12 mouse cellular contexts compared by ENCODE assay signal in the genomic region with DNA sequence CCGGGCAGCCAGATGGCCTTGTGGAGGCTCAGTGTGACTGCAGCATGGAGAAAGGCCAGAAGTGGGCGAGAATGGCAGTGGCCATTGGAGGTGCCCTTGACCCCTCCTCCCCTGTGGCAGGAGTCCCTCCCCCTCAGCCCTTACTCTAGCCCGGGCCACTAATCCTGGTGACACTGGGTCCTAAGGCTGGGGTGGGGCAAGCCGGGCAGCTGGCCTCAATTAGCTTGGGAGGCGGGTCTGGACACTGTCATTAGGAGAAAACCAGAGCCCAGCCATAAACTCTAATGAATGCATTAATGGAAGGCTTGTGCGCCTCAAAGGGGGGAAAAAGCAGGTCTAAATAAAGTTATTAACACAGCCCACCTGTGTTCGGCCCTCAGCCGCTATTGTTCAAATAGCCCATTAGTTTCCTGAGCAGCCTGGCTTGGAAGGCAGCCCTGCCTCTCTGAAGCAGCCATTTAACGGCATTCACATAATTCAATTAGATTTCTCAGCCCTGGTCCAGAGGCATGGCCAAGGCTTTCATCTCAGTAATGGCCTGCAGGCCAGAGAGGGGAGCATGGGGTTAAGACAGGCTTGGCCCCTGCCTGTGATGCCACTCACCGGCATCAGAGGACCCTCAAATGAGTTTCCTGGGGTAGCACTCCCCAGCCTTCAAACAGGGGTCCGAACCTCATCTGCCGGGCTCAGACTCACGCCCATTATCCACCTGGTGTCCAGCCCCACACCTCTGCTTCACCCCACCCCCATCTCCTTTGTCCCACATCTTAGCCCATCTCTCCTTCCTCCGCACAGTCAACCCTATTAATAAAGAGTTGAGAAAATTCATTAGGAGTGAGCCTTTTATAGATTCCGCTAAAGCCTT.
DNase-seq lines count a peak whose midpoint lies in the region; ATAC-seq and TF ChIP-seq lines count a peak whose summit lies in the region.
"Had no signal": no experiment of that assay in that cellular context is flagged by ENCODE, and none has a peak within 500 bp of the region (broad histone marks: within the 10 kb centered on the region; RNA-seq: fewer than 3 reads in every experiment).

No protein-coding gene starts in this region.

- no peak for TF ChIP-seq CTCF in forebrain, postnatal 0 days (IDR thresholded peaks at IDR 0.05; ENCODE audit: low read depth)

- DNase-seq in forebrain, embryonic 10.5 days (ENCODE audit: extremely low spot score, low spot score) = peak; percentile 74
- DNase-seq in forebrain, postnatal 0 days = no peak
- peak; percentile 64 for DNase-seq in embryonic facial prominence, embryonic 10.5 days (ENCODE audit: low spot score)
- DNase-seq in limb, embryonic 11.5 days (ENCODE audit: low spot score) = peak; percentile 89
- no peak for DNase-seq in ovary, postnatal 10 days (ENCODE audit: low spot score)
- no peak for DNase-seq in layer of hippocampus, postnatal 10 days (ENCODE audit: low spot score in 2 of 2)
- DNase-seq: gastrocnemius, postnatal 10 days; heart, postnatal 4 days had no signal

- peaks cover 54% of the 10 kb centered on the region for H3K4me1 ChIP-seq in forebrain, embryonic 10.5 days
- no peaks in the 10 kb centered on the region for H3K4me1 ChIP-seq in forebrain, postnatal 0 days (ENCODE audit: insufficient read depth)
- peaks cover 47% of the 10 kb centered on the region for H3K4me1 ChIP-seq in embryonic facial prominence, embryonic 10.5 days
- H3K4me1 ChIP-seq in limb, embryonic 11.5 days (ENCODE audit: control insufficient read depth, insufficient read depth, low read length) = peaks cover 35% of the 10 kb centered on the region
- peaks cover 22% of the 10 kb centered on the region for H3K4me1 ChIP-seq in neural tube, embryonic 15.5 days
- 0 out of 2 replicates have a peak, but pooled peaks cover 3% of the 10 kb centered on the region for H3K4me1 ChIP-seq in heart, embryonic 12.5 days (replicated peaks)
- H3K4me1 ChIP-seq: liver, embryonic 12.5 days had no signal

- H3K36me3 ChIP-seq in forebrain, embryonic 10.5 days (replicated peaks) = no peaks in the 10 kb centered on the region
- no peaks in the 10 kb centered on the region for H3K36me3 ChIP-seq in forebrain, postnatal 0 days (ENCODE audit: insufficient read depth)
- no peaks in the 10 kb centered on the region for H3K36me3 ChIP-seq in embryonic facial prominence, embryonic 10.5 days (replicated peaks)
- H3K36me3 ChIP-seq in limb, embryonic 11.5 days (ENCODE audit: control insufficient read depth, insufficient read depth, low read length) = no peaks in the 10 kb centered on the region
- H3K36me3 ChIP-seq in neural tube, embryonic 15.5 days = no peaks in the 10 kb centered on the region
- no peaks in the 10 kb centered on the region for H3K36me3 ChIP-seq in heart, embryonic 12.5 days
- H3K36me3 ChIP-seq: embryonic facial prominence, embryonic 12.5 days; liver, embryonic 12.5 days had no signal

- H3K9ac ChIP-seq in forebrain, postnatal 0 days = no peak overlapping the region
- no peak overlapping the region; the same call in 1 of the 2 replicates for H3K9ac ChIP-seq in limb, embryonic 11.5 days (ENCODE audit: low read length)
- no peak overlapping the region for H3K9ac ChIP-seq in neural tube, embryonic 15.5 days (replicated peaks)
- no peak overlapping the region for H3K9ac ChIP-seq in heart, embryonic 12.5 days
- H3K9ac ChIP-seq: embryonic facial prominence, embryonic 12.5 days; liver, embryonic 12.5 days had no signal

- no peak; the same call in 1 of the 2 replicates for ATAC-seq in forebrain, postnatal 0 days
- peak; percentile 86 for ATAC-seq in limb, embryonic 11.5 days (ENCODE audit: insufficient number of reproducible peaks, low FRiP score, low TSS enrichment, low read depth)
- ATAC-seq in neural tube, embryonic 15.5 days (ENCODE audit: low FRiP score) = no peak
- no peak for ATAC-seq in heart, embryonic 12.5 days (ENCODE audit: insufficient number of reproducible peaks, low FRiP score)
- ATAC-seq: liver, embryonic 12.5 days had no signal

- H3K9me3 ChIP-seq in forebrain, embryonic 10.5 days = peaks cover 22% of the 10 kb centered on the region
- H3K9me3 ChIP-seq in forebrain, postnatal 0 days (ENCODE audit: low read length) = no peaks in the 10 kb centered on the region
- peaks cover 13% of the 10 kb centered on the region for H3K9me3 ChIP-seq in embryonic facial prominence, embryonic 10.5 days
- H3K9me3 ChIP-seq in limb, embryonic 11.5 days (ENCODE audit: control insufficient read depth, low read length) = peaks cover 5% of the 10 kb centered on the region; the same call in 1 of the 2 replicates
- 0 out of 2 replicates have a peak, but pooled peaks cover 3% of the 10 kb centered on the region for H3K9me3 ChIP-seq in neural tube, embryonic 15.5 days (replicated peaks)
- peaks cover 17% of the 10 kb centered on the region for H3K9me3 ChIP-seq in heart, embryonic 12.5 days (replicated peaks)

- WGBS in forebrain, embryonic 10.5 days = 22% methylated on average over 15 of the region's 15 CpGs
- 20% methylated on average over 15 of the region's 15 CpGs for WGBS in forebrain, postnatal 0 days
- WGBS in embryonic facial prominence, embryonic 10.5 days = 28% methylated on average over 15 of the region's 15 CpGs
- 6% methylated on average over 15 of the region's 15 CpGs for WGBS in limb, embryonic 11.5 days
- WGBS in neural tube, embryonic 15.5 days = 15% methylated on average over 15 of the region's 15 CpGs
- 49% methylated on average over 15 of the region's 15 CpGs for WGBS in heart, embryonic 12.5 days

- no peak overlapping the region for H3K4me3 ChIP-seq in forebrain, embryonic 10.5 days
- H3K4me3 ChIP-seq in forebrain, postnatal 0 days (ENCODE audit: low read depth, low read length) = no peak overlapping the region
- H3K4me3 ChIP-seq in embryonic facial prominence, embryonic 10.5 days = no peak overlapping the region
- no peak overlapping the region for H3K4me3 ChIP-seq in limb, embryonic 11.5 days (ENCODE audit: low read depth, low read length)
- H3K4me3 ChIP-seq in neural tube, embryonic 15.5 days (replicated peaks) = no peak overlapping the region
- no peak overlapping the region for H3K4me3 ChIP-seq in heart, embryonic 12.5 days
- H3K4me3 ChIP-seq: embryonic facial prominence, embryonic 12.5 days; liver, embryonic 12.5 days had no signal

- no peak overlapping the region for H3K4me2 ChIP-seq in forebrain, postnatal 0 days (ENCODE audit: low read depth)
- peak overlapping the region; percentile 19; the same call in 1 of the 2 replicates for H3K4me2 ChIP-seq in limb, embryonic 11.5 days (ENCODE audit: low read depth, severe bottlenecking)
- no peak overlapping the region for H3K4me2 ChIP-seq in neural tube, embryonic 15.5 days
- H3K4me2 ChIP-seq in heart, embryonic 12.5 days = no peak overlapping the region
- H3K4me2 ChIP-seq: embryonic facial prominence, embryonic 12.5 days; liver, embryonic 12.5 days had no signal

- H3K27ac ChIP-seq in forebrain, embryonic 10.5 days = peak overlapping the region; percentile 63
- no peak overlapping the region for H3K27ac ChIP-seq in forebrain, postnatal 0 days (ENCODE audit: low read depth, low read length)
- peak overlapping the region; percentile 14; the same call in 1 of the 2 replicates for H3K27ac ChIP-seq in embryonic facial prominence, embryonic 10.5 days (replicated peaks)
- H3K27ac ChIP-seq in limb, embryonic 11.5 days (replicated peaks; ENCODE audit: low read depth, low read length) = peak overlapping the region; percentile 70
- H3K27ac ChIP-seq in neural tube, embryonic 15.5 days (replicated peaks) = 0 out of 2 replicates have a peak overlapping the region, but pooled peaks have one; percentile 13
- no peak overlapping the region for H3K27ac ChIP-seq in heart, embryonic 12.5 days (ENCODE audit: poor library complexity, severe bottlenecking)
- H3K27ac ChIP-seq: embryonic facial prominence, embryonic 12.5 days; liver, embryonic 12.5 days had no signal

- peaks cover 97% of the 10 kb centered on the region for H3K27me3 ChIP-seq in forebrain, embryonic 10.5 days (ENCODE audit: poor library complexity, severe bottlenecking)
- peaks cover 14% of the 10 kb centered on the region for H3K27me3 ChIP-seq in forebrain, postnatal 0 days (ENCODE audit: insufficient read depth, low read length)
- H3K27me3 ChIP-seq in embryonic facial prominence, embryonic 10.5 days (replicated peaks; ENCODE audit: low read depth, poor library complexity, severe bottlenecking) = peaks cover 59% of the 10 kb centered on the region
- no peaks in the 10 kb centered on the region for H3K27me3 ChIP-seq in limb, embryonic 11.5 days (ENCODE audit: control insufficient read depth, insufficient read depth, low read length)
- peaks cover 22% of the 10 kb centered on the region for H3K27me3 ChIP-seq in neural tube, embryonic 15.5 days (replicated peaks)
- peaks cover 46% of the 10 kb centered on the region for H3K27me3 ChIP-seq in heart, embryonic 12.5 days (replicated peaks)

Comparison
In these comparisons a context has a peak if more than half of its experiments do, and no peak if none do; other contexts are left out.
1. DNase-seq: peak in forebrain, embryonic 10.5 days (single experiment), embryonic facial prominence, embryonic 10.5 days (single experiment) and limb, embryonic 11.5 days (single experiment); none in forebrain, postnatal 0 days (single experiment), ovary, postnatal 10 days (single experiment) and layer of hippocampus, postnatal 10 days (0 of 2).
2. H3K27ac ChIP-seq: peak in forebrain, embryonic 10.5 days (single experiment), embryonic facial prominence, embryonic 10.5 days (single experiment), limb, embryonic 11.5 days (single experiment) and neural tube, embryonic 15.5 days (single experiment); none in forebrain, postnatal 0 days (single experiment) and heart, embryonic 12.5 days (single experiment).